In genomic region chr7:141327469-141328372, GRCm38 (mm10) we compare ENCODE assay signal across 8 mouse cellular contexts. TPM values are rescaled to one million over a fixed set of nuclear protein-coding genes. Genes with fewer than 3 reads are reported as not detected.
DNase-seq lines count a peak whose midpoint lies in the region; ATAC-seq and TF ChIP-seq lines count a peak whose summit lies in the region.

Deaf1 (minus strand) TSS chr7:141327690.
Tmem80 (plus strand) TSS chr7:141327739.

- H3K9me3 ChIP-seq in hindbrain, embryonic 10.5 days, result no peaks in the 10 kb centered on the region
- H3K9me3 ChIP-seq in lung, postnatal 0 days (ENCODE audit: low read length), result no peaks in the 10 kb centered on the region

- no peaks in the 10 kb centered on the region for H3K27me3 ChIP-seq in hindbrain, embryonic 10.5 days (ENCODE audit: insufficient read depth, poor library complexity, severe bottlenecking)
- H3K27me3 ChIP-seq in lung, postnatal 0 days (replicated peaks; ENCODE audit: insufficient read depth, low read length), result no peaks in the 10 kb centered on the region

- peak within 1 kb of the TSS; percentile 89 for H3K4me2 ChIP-seq in lung, postnatal 0 days (replicated peaks; ENCODE audit: low read depth, low read length)

- TF ChIP-seq EP300 in lung, postnatal 0 days (IDR thresholded peaks at IDR 0.05), result no peak

- TF ChIP-seq CTCF in lung, postnatal 0 days (IDR thresholded peaks at IDR 0.05), result no peak

- peak; percentile 88 for ATAC-seq in frontal cortex, adult (ENCODE audit: low TSS enrichment)
- peak; percentile 97 for ATAC-seq in lung, postnatal 0 days

- H3K27ac ChIP-seq in hindbrain, embryonic 10.5 days, result peak within 1 kb of the TSS; percentile 99
- peak within 1 kb of the TSS; percentile 99 for H3K27ac ChIP-seq in lung, postnatal 0 days (ENCODE audit: low read length)

- WGBS in hindbrain, embryonic 10.5 days, result under 1% methylated on average over 105 of the region's 105 CpGs
- under 1% methylated on average over 105 of the region's 105 CpGs for WGBS in lung, postnatal 0 days

- H3K9ac ChIP-seq in lung, postnatal 0 days (replicated peaks; ENCODE audit: low read depth), result peak within 1 kb of the TSS; percentile 83

- H3K4me3 ChIP-seq in hindbrain, embryonic 10.5 days, result peak within 1 kb of the TSS; percentile 71
- peak within 1 kb of the TSS; percentile 52 for H3K4me3 ChIP-seq in lung, postnatal 0 days (ENCODE audit: low read depth, low read length)

- DNase-seq in MEL-GATA-1-ER (ENCODE audit: extremely low read depth, low read depth), result peak; percentile 86
- peak; percentile 100 for DNase-seq in cerebellum, adult 9-10 months
- peak; percentile 98 for DNase-seq in hindbrain, embryonic 10.5 days (ENCODE audit: low spot score)
- peak; percentile 100 for DNase-seq in layer of hippocampus, adult 9-11 months
- peak; percentile 99 for DNase-seq in lung, postnatal 0 days (ENCODE audit: low spot score)
- peak; percentile 97 for DNase-seq in ovary, postnatal 14 days (ENCODE audit: low spot score)
- peak; percentile 99 for DNase-seq in thymus, postnatal 14 days

- H3K36me3 ChIP-seq in hindbrain, embryonic 10.5 days, result peaks cover 28% of the 10 kb centered on the region
- peaks cover under 1% of the 10 kb centered on the region for H3K36me3 ChIP-seq in lung, postnatal 0 days (ENCODE audit: insufficient read depth, low read length)

- H3K4me1 ChIP-seq in hindbrain, embryonic 10.5 days (replicated peaks), result peaks cover 40% of the 10 kb centered on the region
- peaks cover 17% of the 10 kb centered on the region; the same call in 1 of the 2 replicates for H3K4me1 ChIP-seq in lung, postnatal 0 days (ENCODE audit: insufficient read depth, low read depth, low read length)

RNA-seq across cellular contexts. Expression of gene Deaf1, which starts in this region (rescaled TPM):
- 56.8 and 71.6 TPM in 2 replicates for polyA plus RNA-seq in hindbrain, embryonic 10.5 days (2016; fragmentation: Nextera tagmentation; extraction: Ambion mirVana)
- polyA plus RNA-seq in lung, postnatal 0 days (2015; fragmentation: Nextera tagmentation; extraction: Ambion mirVana), result 35.7 and 40.8 TPM in 2 replicates

RNA-seq across cellular contexts. Expression of gene Tmem80, which starts in this region (rescaled TPM):
- polyA plus RNA-seq in hindbrain, embryonic 10.5 days (2016; fragmentation: Nextera tagmentation; extraction: Ambion mirVana), result 53.7 and 57.8 TPM in 2 replicates
- polyA plus RNA-seq in lung, postnatal 0 days (2015; fragmentation: Nextera tagmentation; extraction: Ambion mirVana), result 34.7 and 44.1 TPM in 2 replicates

Comparison
In these comparisons a context has a peak if more than half of its experiments do, and no peak if none do; other contexts are left out.
1. Peak in every context shown above with its lines: DNase-seq, ATAC-seq, H3K4me3 ChIP-seq and H3K27ac ChIP-seq.